Comparison of ENCODE assay signal across 10 mouse cellular contexts in genomic region chr10:118979339-118979738, GRCm38 (mm10).
A peak's percentile ranks its signal among the peaks of the same experiment; 100 is the strongest.
DNase-seq lines count a peak whose midpoint lies in the region; ATAC-seq lines count a peak whose summit lies in the region.
"Had no signal": no experiment of that assay in that cellular context is flagged by ENCODE, and none has a peak within 500 bp of the region (broad histone marks: within the 10 kb centered on the region; RNA-seq: fewer than 3 reads in every experiment).

No protein-coding gene starts in this region.

- no peak overlapping the region for H3K27ac ChIP-seq in neural tube, embryonic 15.5 days (replicated peaks)
- H3K27ac ChIP-seq: embryonic facial prominence, embryonic 13.5 days; heart, embryonic 15.5 days had no signal

- peaks cover 12% of the 10 kb centered on the region for H3K4me1 ChIP-seq in neural tube, embryonic 15.5 days

- no peak overlapping the region for H3K9ac ChIP-seq in neural tube, embryonic 15.5 days (replicated peaks)
- H3K9ac ChIP-seq: embryonic facial prominence, embryonic 13.5 days; heart, embryonic 15.5 days had no signal

- no peaks in the 10 kb centered on the region for H3K36me3 ChIP-seq in neural tube, embryonic 15.5 days
- H3K36me3 ChIP-seq: embryonic facial prominence, embryonic 13.5 days; heart, embryonic 15.5 days had no signal

- 0 out of 2 replicates have a peak, but pooled peaks cover 5% of the 10 kb centered on the region for H3K27me3 ChIP-seq in neural tube, embryonic 15.5 days (replicated peaks)

- 52% methylated on average over 13 of the region's 13 CpGs for WGBS in neural tube, embryonic 15.5 days

- H3K4me2 ChIP-seq in neural tube, embryonic 15.5 days: no peak overlapping the region
- H3K4me2 ChIP-seq: embryonic facial prominence, embryonic 13.5 days; heart, embryonic 15.5 days had no signal

- DNase-seq in heart, adult 11 months: peak; percentile 88
- DNase-seq in heart, adult 9 months (ENCODE audit: low spot score in 2 of 2): no peak
- DNase-seq in neural tube, embryonic 10.5 days (ENCODE audit: extremely low spot score, low spot score): peak; percentile 43
- DNase-seq in naive thymus-derived CD4-positive, alpha-beta T cell, adult 2 months (ENCODE audit: low read depth): peak; percentile 61
- DNase-seq in right cerebral cortex, adult 2 months (ENCODE audit: low spot score in 2 of 2): no peak
- DNase-seq in layer of hippocampus, postnatal 36 days: no peak

- no peak overlapping the region for H3K4me3 ChIP-seq in neural tube, embryonic 15.5 days (replicated peaks)
- H3K4me3 ChIP-seq: embryonic facial prominence, embryonic 13.5 days; heart, embryonic 15.5 days had no signal

- H3K9me3 ChIP-seq in neural tube, embryonic 15.5 days (replicated peaks): no peaks in the 10 kb centered on the region
- H3K9me3 ChIP-seq: embryonic facial prominence, embryonic 13.5 days; heart, embryonic 15.5 days had no signal

- no peak for ATAC-seq in neural tube, embryonic 15.5 days (ENCODE audit: low FRiP score)
- no peak for ATAC-seq in erythroblast, adult 5-6 weeks (replicated peaks; ENCODE audit: low FRiP score, poor library complexity, severe bottlenecking)

Comparison
In these comparisons a context has a peak if more than half of its experiments do, and no peak if none do; other contexts are left out.
1. DNase-seq: peak in heart, adult 11 months (single experiment), neural tube, embryonic 10.5 days (single experiment) and naive thymus-derived CD4-positive, alpha-beta T cell, adult 2 months (single experiment); none in heart, adult 9 months (0 of 2), right cerebral cortex, adult 2 months (0 of 2) and layer of hippocampus, postnatal 36 days (0 of 2).